Mouse (Mus musculus) stomach, postnatal 0 days (tissue): ENCODE data around the gene Psma7.

Experiments
- CTCF ChIP-seq: IDR thresholded peaks from 2 replicates; pipeline ENCODE4 v1.5.1; 2016; ENCODE audit warnings: antibody characterized with exemption, low read depth, mild to moderate bottlenecking, moderate library complexity
- EP300 ChIP-seq: optimal IDR thresholded peaks from 2 replicates; pipeline ENCODE3; 2016; ENCODE audit warnings: antibody characterized with exemption

DNA sequence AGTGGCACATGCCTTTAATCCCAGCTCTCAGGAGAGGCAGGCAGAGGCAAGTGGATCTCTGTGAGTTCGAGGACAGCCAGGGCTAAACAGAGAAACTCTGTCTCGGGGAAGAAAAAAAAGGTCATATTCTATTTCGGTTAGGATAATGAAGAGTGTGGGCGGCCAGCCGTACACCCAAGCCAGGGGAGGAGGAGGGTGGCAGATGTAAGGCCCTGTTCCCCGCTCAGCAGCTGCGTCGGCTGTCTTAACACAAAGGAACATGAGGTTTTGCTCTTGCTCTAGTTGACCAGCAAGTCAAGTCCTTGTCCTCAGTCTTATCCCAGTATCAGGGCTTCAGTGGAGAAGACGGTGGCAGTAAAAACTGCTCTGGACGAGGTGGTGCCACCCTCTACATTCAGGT is 40.8 kb upstream of the Psma7 start:
- TF ChIP-seq CTCF (no peak), EP300 (no peak)
